Mouse (Mus musculus) kidney, embryonic 16.5 days (tissue): ENCODE measurements at regions not wholly inside any gene's neighbourhood (a gene's known extent, or its start where the extent isn't known, plus 50 kb on each side); places are given as distances from the start of the nearest gene placed in this dataset.

Experiments used
- ATAC-seq: fragments of 200-750 bp; cut with Nextera tagmentation; 2 replicates; pipeline ENCODE4 v1.8.0; 2017; ENCODE audit warnings: moderate TSS enrichment; ENCODE audit not compliant: low FRiP score, low TSS enrichment
- H3K27ac ChIP-seq: fragments of 300-500 bp; sonication (generic); 2 replicates; pipeline ENCODE4 v1.5.1; 2014; ENCODE audit warnings: low read length
- H3K27me3 ChIP-seq: fragments of 300-500 bp; sonication (generic); 2 replicates; pipeline ENCODE4 v1.6.1; 2014; ENCODE audit warnings: low read length, control low read depth, mixed read lengths; ENCODE audit not compliant: insufficient read depth
- H3K36me3 ChIP-seq: fragments of 300-500 bp; sonication (generic); 2 replicates; pipeline ENCODE4 v1.6.1; 2014; ENCODE audit warnings: low read length, control low read depth, mixed read lengths; ENCODE audit not compliant: insufficient read depth
- H3K4me1 ChIP-seq: fragments of 300-500 bp; sonication (generic); 2 replicates; pipeline ENCODE4 v1.6.1; 2014; ENCODE audit warnings: low read length, control low read depth, mixed read lengths; ENCODE audit not compliant: insufficient read depth
- H3K4me2 ChIP-seq: fragments of 300-500 bp; sonication (generic); replicated peaks from 2 replicates; pipeline ENCODE4 v1.6.1; 2014; ENCODE audit warnings: low read depth, low read length
- H3K4me3 ChIP-seq: fragments of 300-500 bp; sonication (generic); 2 replicates; pipeline ENCODE4 v1.5.1; 2014; ENCODE audit warnings: mild to moderate bottlenecking, low read length
- H3K9ac ChIP-seq: fragments of 300-500 bp; sonication (generic); replicated peaks from 2 replicates; pipeline ENCODE4 v1.6.1; 2014; ENCODE audit warnings: low read length
- H3K9me3 ChIP-seq: fragments of 300-500 bp; sonication (generic); 2 replicates; pipeline ENCODE4 v1.6.1; 2016; ENCODE audit warnings: low read length, control low read depth
- WGBS: fragments of 180-500 bp; shearing (Covaris S2); extraction: QIAGEN DNeasy Blood & Tissue Kit; methylation state at CpG from one replicate; pipeline ENCODE4 v1.1.7; 2014; 5-methylcytosine and 5-hydroxymethylcytosine counted together

DNA sequence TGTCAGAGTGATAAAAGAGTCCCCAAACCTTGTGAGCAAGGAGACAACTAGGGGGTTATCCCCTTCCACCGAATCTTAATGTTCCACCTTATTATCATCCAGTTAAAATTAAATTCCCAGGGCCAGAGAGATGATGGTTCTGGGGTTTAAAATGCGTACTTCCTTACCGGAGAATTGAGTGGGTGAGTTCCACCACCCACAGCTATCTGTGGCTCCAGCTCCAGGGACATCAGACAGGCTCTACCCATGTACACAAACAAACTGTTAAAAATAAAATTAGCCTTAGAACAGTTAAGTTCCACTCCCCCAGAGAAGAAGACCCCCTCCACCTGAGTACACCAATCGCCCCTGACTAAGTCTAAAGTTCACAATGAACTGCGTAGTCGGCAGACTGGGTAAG is 52.0 kb upstream of the Mgat5 start:
- no peak for ATAC-seq
- Histone ChIP-seq H3K4me3 (no peak overlapping the region), H3K9me3 (no peaks in the 10 kb centered on the region), H3K4me1 (no peaks in the 10 kb centered on the region), H3K27ac (no peak overlapping the region), H3K36me3 (no peaks in the 10 kb centered on the region), H3K4me2 (no peak overlapping the region), H3K27me3 (no peaks in the 10 kb centered on the region), H3K9ac (no peak overlapping the region)
- WGBS: 76% methylated on average over 6 of the region's 6 CpGs

DNA sequence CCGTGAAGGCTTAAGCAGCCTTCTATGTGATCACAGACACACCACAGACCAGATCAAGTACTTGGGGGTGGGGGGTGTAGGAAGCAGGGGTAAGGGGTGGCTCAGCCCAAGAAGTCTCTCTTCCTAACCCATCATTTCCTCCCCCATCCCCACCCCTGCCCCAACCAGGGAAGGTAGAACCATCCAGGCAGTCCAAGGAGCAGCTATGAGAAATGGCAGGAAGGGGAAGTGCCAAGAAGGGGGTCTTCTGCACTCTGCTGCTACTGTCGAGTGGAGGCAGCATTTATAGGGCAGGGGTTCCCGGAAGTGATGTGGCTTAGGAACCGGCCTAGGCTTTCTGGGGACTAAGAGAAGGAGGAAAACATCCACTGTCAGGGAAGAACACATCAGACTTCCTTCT is 69.3 kb upstream of the Mgat5 start:
- WGBS: 67% methylated on average over 4 of the region's 4 CpGs

DNA sequence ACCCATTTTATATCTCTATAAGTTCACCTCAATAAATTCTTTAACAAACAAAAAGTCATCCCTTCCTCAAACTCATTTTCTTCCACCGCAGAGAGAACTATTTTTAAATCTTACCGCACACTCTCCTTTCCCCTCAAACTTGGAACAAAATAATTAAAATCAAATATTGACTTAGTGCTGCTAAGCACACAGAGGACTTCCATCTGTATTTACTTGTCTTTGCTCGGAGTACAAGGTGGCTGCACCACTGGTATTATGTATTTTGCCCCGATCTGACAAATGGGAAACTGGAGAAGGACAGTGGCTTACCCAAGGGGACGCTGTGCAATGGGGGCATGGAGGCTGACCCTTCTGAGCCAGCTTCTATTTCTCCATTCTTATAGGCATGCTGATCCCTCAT is 72.9 kb upstream of the Mgat5 start:
- Histone ChIP-seq H3K9ac (no peak overlapping the region), H3K4me3 (no peak overlapping the region), H3K36me3 (no peaks in the 10 kb centered on the region), H3K4me1 (no peaks in the 10 kb centered on the region), H3K9me3 (no peaks in the 10 kb centered on the region), H3K27ac (no peak overlapping the region), H3K27me3 (no peaks in the 10 kb centered on the region), H3K4me2 (no peak overlapping the region)
- WGBS: 74% methylated on average over 5 of the region's 5 CpGs
- no peak for ATAC-seq

More for the DNA sequence above, 69.3 kb upstream of the Mgat5 start:
- ATAC-seq: no peak
- Histone ChIP-seq H3K4me3 (no peak overlapping the region), H3K27me3 (no peaks in the 10 kb centered on the region), H3K4me2 (no peak overlapping the region), H3K4me1 (no peaks in the 10 kb centered on the region), H3K36me3 (no peaks in the 10 kb centered on the region), H3K9ac (no peak overlapping the region), H3K27ac (no peak overlapping the region), H3K9me3 (no peaks in the 10 kb centered on the region)

DNA sequence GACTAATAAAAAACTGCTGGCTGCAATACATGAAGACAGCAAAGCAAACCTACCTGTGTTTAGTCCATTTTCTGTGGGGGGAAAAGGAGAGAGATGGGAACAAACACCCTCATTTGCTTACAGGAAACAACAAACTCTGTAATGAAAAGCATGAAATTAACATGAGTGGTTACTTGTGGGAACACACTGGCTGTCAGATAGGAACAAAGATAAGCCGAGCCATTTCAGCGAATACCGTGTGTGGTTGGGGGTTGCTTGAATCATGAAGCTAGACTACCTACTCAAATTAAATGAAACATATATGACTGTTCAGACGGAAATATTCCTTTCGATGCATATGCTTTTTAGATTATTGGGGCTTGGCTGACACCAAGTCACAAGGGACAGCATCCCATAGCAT is 80.0 kb upstream of the Mgat5 start:
- Histone ChIP-seq H3K36me3 (no peaks in the 10 kb centered on the region), H3K9me3 (no peaks in the 10 kb centered on the region), H3K9ac (no peak overlapping the region), H3K27me3 (no peaks in the 10 kb centered on the region), H3K27ac (no peak overlapping the region), H3K4me3 (no peak overlapping the region), H3K4me1 (no peaks in the 10 kb centered on the region), H3K4me2 (no peak overlapping the region)
- WGBS: 83% methylated on average over 5 of the region's 5 CpGs
- no peak for ATAC-seq

DNA sequence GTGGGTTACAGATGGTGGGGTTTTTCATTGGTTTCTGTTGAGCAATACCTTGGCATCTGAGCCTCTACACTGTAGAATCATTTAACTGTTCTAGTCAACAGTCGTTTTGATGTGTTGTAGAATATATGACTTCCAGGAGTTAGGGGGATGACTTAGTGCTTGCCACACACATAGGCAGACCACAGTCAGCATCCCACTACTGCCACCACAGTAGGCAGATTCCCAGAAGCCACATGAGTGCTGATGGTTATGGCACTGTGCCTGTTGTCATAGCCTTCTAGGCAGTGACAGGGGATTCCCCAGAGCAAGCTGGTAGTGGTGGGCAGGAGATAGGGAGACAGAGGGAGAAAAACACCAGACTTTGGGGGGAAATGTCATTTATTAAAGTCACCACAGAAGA is 86.8 kb upstream of the Mgat5 start:
- WGBS: 70% methylated on average over 1 of the region's 1 CpGs

DNA sequence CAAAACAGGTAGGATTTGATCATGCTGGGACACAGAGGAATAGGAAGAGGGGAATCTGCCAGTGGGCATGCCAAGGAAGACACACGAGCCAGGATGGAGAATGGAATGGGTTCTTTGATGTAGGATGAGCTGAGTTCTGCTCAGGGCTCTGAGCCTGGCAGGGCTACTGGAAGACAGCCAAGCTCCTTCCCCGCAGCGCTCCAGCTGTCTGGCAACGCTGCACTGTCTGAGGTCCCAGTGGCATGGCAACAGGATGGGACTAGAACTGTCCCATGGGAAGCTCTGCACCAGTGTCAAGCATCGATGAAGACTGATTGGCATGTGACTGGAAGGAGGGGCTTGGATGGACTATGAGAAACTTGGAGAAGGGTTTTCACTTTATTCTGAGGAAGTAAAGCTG is 97.3 kb upstream of the Mgat5 start:
- 70% methylated on average over 5 of the region's 5 CpGs for WGBS
- ATAC-seq: no peak
- H3K9me3 ChIP-seq: no peaks in the 10 kb centered on the region
- H3K4me1 ChIP-seq: no peaks in the 10 kb centered on the region
- H3K4me2 ChIP-seq: no peak overlapping the region
- H3K9ac ChIP-seq: no peak overlapping the region
- no peaks in the 10 kb centered on the region for H3K36me3 ChIP-seq
- H3K27me3 ChIP-seq: no peaks in the 10 kb centered on the region
- no peak overlapping the region for H3K4me3 ChIP-seq
- no peak overlapping the region for H3K27ac ChIP-seq

More for the DNA sequence above, 86.8 kb upstream of the Mgat5 start:
- 0 out of 2 replicates have a peak, but pooled peaks cover 3% of the 10 kb centered on the region for H3K9me3 ChIP-seq
- H3K27me3 ChIP-seq: no peaks in the 10 kb centered on the region
- no peak overlapping the region for H3K4me3 ChIP-seq
- H3K4me2 ChIP-seq: no peak overlapping the region
- H3K27ac ChIP-seq: no peak overlapping the region
- H3K4me1 ChIP-seq: no peaks in the 10 kb centered on the region
- ATAC-seq: no peak
- no peaks in the 10 kb centered on the region for H3K36me3 ChIP-seq
- H3K9ac ChIP-seq: no peak overlapping the region

DNA sequence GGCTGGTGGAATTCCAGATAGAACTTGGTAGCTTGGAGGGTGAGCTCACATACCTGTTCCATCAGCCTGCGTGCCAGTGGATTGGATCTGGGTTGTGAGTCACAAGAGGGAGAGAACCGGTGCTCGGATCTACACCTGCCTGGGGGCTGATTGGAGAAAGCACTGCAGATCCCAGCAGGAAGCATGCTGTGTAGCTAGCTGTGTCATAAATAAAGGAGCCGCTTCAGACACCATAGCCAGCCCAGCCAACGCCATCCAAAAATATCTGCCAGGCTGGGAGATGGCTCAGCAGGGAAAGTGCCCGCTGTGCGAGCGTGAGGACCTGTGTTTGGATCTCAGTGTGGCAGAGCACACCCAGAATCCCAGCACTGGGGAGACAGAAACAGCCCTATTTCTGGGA is 99.0 kb upstream of the Mgat5 start:
- no peak for ATAC-seq
- Histone ChIP-seq H3K4me1 (no peaks in the 10 kb centered on the region), H3K4me3 (no peak overlapping the region), H3K27ac (no peak overlapping the region), H3K9ac (no peak overlapping the region), H3K27me3 (no peaks in the 10 kb centered on the region), H3K4me2 (no peak overlapping the region), H3K36me3 (no peaks in the 10 kb centered on the region), H3K9me3 (0 out of 2 replicates have a peak, but pooled peaks cover 3% of the 10 kb centered on the region)
- WGBS: 68% methylated on average over 8 of the region's 8 CpGs

DNA sequence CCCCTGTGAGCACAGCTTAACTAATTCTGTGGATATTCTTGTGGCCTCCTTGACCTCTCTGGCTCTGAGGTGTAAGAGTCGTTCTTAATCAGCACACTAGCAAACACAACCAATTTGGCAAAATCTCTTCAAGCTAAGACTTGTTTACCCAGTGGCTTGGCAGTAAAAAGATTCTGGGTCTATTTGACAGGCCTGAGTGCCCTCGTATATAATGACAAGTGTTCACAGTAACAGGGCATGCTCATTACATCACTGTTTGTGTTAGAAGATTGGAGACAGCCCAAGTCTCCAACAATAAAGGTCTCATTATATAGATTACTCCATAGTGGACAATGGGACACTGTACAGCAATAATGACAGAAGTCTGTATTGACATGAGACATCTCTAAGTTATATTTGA is 101.2 kb upstream of the Mgat5 start:
- no peak overlapping the region for H3K9ac ChIP-seq
- no peak overlapping the region for H3K4me2 ChIP-seq
- ATAC-seq: 0 out of 2 replicates have a peak, but pooled peaks have one; percentile 39
- H3K9me3 ChIP-seq: 0 out of 2 replicates have a peak, but pooled peaks cover 3% of the 10 kb centered on the region
- 26% methylated on average over 2 of the region's 2 CpGs for WGBS
- no peak overlapping the region for H3K4me3 ChIP-seq
- H3K27ac ChIP-seq: no peak overlapping the region
- H3K27me3 ChIP-seq: no peaks in the 10 kb centered on the region
- H3K36me3 ChIP-seq: no peaks in the 10 kb centered on the region
- H3K4me1 ChIP-seq: no peaks in the 10 kb centered on the region

DNA sequence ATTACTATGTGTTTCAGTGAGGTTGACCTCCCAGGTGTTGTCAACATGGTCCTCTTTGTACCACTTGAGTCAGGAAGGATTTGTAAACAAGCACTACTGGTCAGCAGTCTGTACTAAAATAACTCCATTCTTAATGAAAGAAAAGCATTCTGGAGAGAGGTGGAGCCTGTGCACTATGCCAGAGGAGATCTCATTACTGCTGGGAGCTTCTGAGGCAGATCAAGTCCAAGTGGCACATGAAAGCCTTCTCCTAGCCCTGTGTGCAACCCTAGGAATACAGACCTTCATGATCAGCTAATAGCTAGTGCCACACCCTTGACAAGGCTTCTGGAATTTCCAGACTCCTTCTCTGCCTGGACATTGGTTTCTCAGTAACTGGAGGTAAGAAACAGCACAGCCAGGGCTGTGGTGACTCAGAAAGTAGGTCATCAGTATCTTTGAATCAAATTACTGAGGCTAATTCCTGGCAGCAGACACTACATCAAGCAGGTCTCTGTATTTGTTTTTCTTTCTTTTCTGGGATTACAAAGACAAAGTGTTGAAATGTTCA is 105.9 kb upstream of the Mgat5 start:
- Histone ChIP-seq H3K4me3 (no peak overlapping the region), H3K27me3 (no peaks in the 10 kb centered on the region), H3K4me1 (no peaks in the 10 kb centered on the region), H3K36me3 (no peaks in the 10 kb centered on the region), H3K4me2 (no peak overlapping the region), H3K27ac (no peak overlapping the region), H3K9me3 (0 out of 2 replicates have a peak, but pooled peaks cover 3% of the 10 kb centered on the region), H3K9ac (no peak overlapping the region)
- no peak for ATAC-seq

DNA sequence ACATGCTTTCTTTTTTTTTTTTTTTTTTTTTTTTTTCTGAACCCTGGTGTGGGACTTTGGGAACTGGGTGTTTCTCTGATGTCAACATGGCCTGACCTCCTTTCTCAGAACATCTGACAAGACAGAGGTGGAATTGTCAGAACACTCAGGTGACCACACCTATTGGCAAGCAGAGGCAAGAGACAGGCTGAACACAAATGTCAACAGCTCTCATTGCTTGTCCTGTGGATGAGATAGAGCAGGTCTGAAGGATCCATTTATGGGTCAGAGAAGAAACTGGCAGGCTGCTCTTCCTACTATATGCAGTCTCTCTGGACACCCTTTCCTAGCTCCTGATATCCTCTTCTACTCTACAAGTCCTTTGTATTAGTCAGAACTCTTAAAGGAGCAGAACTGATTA is 117.2 kb upstream of the Mgat5 start:
- no peak overlapping the region for H3K4me2 ChIP-seq
- H3K4me1 ChIP-seq: no peaks in the 10 kb centered on the region
- no peak for ATAC-seq
- H3K27ac ChIP-seq: no peak overlapping the region
- H3K9me3 ChIP-seq: no peaks in the 10 kb centered on the region
- H3K4me3 ChIP-seq: no peak overlapping the region
- no peaks in the 10 kb centered on the region for H3K27me3 ChIP-seq
- no peak overlapping the region for H3K9ac ChIP-seq
- no peaks in the 10 kb centered on the region for H3K36me3 ChIP-seq
